Mouse (Mus musculus): ENCODE measurements at regions not wholly inside any gene's neighbourhood (a gene's known extent, or its start where the extent isn't known, plus 50 kb on each side); places are given as distances from the start of the nearest gene placed in this dataset.

GRCm38 (mm10) chr3:133672742-133673447 lies 128.0 kb upstream of the Tet2 start:
- DNase-seq = peak; percentile 9 to 20
- H3K4me3 ChIP-seq (replicated peaks; ENCODE audit: insufficient read depth, low read depth, low read length) = no peak overlapping the region
- 7% methylated on average over 10 of the region's 10 CpGs for WGBS
- no peaks in the 10 kb centered on the region for H3K27me3 ChIP-seq (ENCODE audit: control insufficient read depth, insufficient read depth, low read length)
- TF ChIP-seq POLR2A (IDR thresholded peaks at IDR 0.05; ENCODE audit: borderline replicate concordance, insufficient read depth, low read length) (no peak), CTCF (IDR thresholded peaks at IDR 0.05; ENCODE audit: borderline replicate concordance, insufficient read depth, low read depth, low read length) (no peak)
- H3K27ac ChIP-seq (ENCODE audit: insufficient read depth, low read length) = no peak overlapping the region
- H3K4me1 ChIP-seq (ENCODE audit: control insufficient read depth, insufficient read depth, low read length) = no peaks in the 10 kb centered on the region

GRCm38 (mm10) chr3:133677892-133678291 lies 133.0 kb upstream of the Tet2 start:
- 94% methylated on average over 1 of the region's 1 CpGs for WGBS

GRCm38 (mm10) chr3:133679891-133680290 lies 135.0 kb upstream of the Tet2 start:
- 94% methylated on average over 1 of the region's 1 CpGs for WGBS
- no peaks in the 10 kb centered on the region for H3K4me1 ChIP-seq (ENCODE audit: control insufficient read depth, insufficient read depth, low read length)

More at GRCm38 (mm10) chr3:133677892-133678291, 133.0 kb upstream of the Tet2 start:
- no peak for DNase-seq
- Histone ChIP-seq H3K4me1 (ENCODE audit: control insufficient read depth, insufficient read depth, low read length) (no peaks in the 10 kb centered on the region), H3K27me3 (ENCODE audit: control insufficient read depth, insufficient read depth, low read length) (no peaks in the 10 kb centered on the region), H3K4me3 (replicated peaks; ENCODE audit: insufficient read depth, low read depth, low read length) (no peak overlapping the region), H3K27ac (ENCODE audit: insufficient read depth, low read length) (no peak overlapping the region)
- TF ChIP-seq POLR2A (IDR thresholded peaks at IDR 0.05; ENCODE audit: borderline replicate concordance, insufficient read depth, low read length) (no peak), CTCF (IDR thresholded peaks at IDR 0.05; ENCODE audit: borderline replicate concordance, insufficient read depth, low read depth, low read length) (no peak)

GRCm38 (mm10) chr3:133680343-133680742 lies 135.4 kb upstream of the Tet2 start:
- Histone ChIP-seq H3K4me1 (ENCODE audit: control insufficient read depth, insufficient read depth, low read length) (no peaks in the 10 kb centered on the region), H3K4me3 (replicated peaks; ENCODE audit: insufficient read depth, low read depth, low read length) (no peak overlapping the region), H3K27ac (ENCODE audit: insufficient read depth, low read length) (no peak overlapping the region), H3K27me3 (ENCODE audit: control insufficient read depth, insufficient read depth, low read length) (no peaks in the 10 kb centered on the region)
- WGBS = 90% methylated on average over 2 of the region's 2 CpGs
- TF ChIP-seq CTCF (IDR thresholded peaks at IDR 0.05; ENCODE audit: borderline replicate concordance, insufficient read depth, low read depth, low read length) (no peak), POLR2A (IDR thresholded peaks at IDR 0.05; ENCODE audit: borderline replicate concordance, insufficient read depth, low read length) (no peak)
- no peak for DNase-seq

More at GRCm38 (mm10) chr3:133679891-133680290, 135.0 kb upstream of the Tet2 start:
- no peak overlapping the region for H3K4me3 ChIP-seq (replicated peaks; ENCODE audit: insufficient read depth, low read depth, low read length)
- no peak overlapping the region for H3K27ac ChIP-seq (ENCODE audit: insufficient read depth, low read length)
- H3K27me3 ChIP-seq (ENCODE audit: control insufficient read depth, insufficient read depth, low read length) = no peaks in the 10 kb centered on the region
- DNase-seq = no peak
- no peak for TF ChIP-seq CTCF (IDR thresholded peaks at IDR 0.05; ENCODE audit: borderline replicate concordance, insufficient read depth, low read depth, low read length)
- no peak for TF ChIP-seq POLR2A (IDR thresholded peaks at IDR 0.05; ENCODE audit: borderline replicate concordance, insufficient read depth, low read length)

- TF ChIP-seq CTCF (IDR thresholded peaks at IDR 0.05; ENCODE audit: borderline replicate concordance, insufficient read depth, low read depth, low read length) = no peak
- no peak for TF ChIP-seq POLR2A (IDR thresholded peaks at IDR 0.05; ENCODE audit: borderline replicate concordance, insufficient read depth, low read length)
- Histone ChIP-seq H3K4me1 (ENCODE audit: control insufficient read depth, insufficient read depth, low read length) (no peaks in the 10 kb centered on the region), H3K4me3 (replicated peaks; ENCODE audit: insufficient read depth, low read depth, low read length) (no peak overlapping the region), H3K27ac (ENCODE audit: insufficient read depth, low read length) (no peak overlapping the region), H3K27me3 (ENCODE audit: control insufficient read depth, insufficient read depth, low read length) (no peaks in the 10 kb centered on the region)
- DNase-seq = no peak
- 78% methylated on average over 3 of the region's 3 CpGs for WGBS
These were observed 135.9 kb upstream of the Tet2 start for GRCm38 (mm10) chr3:133680805-133681204.

GRCm38 (mm10) chr3:133684196-133684743 lies 139.3 kb upstream of the Tet2 start:
- H3K27me3 ChIP-seq (ENCODE audit: control insufficient read depth, insufficient read depth, low read length) = peaks cover 1% of the 10 kb centered on the region; the same call in 1 of the 2 replicates
- no peaks in the 10 kb centered on the region for H3K4me1 ChIP-seq (ENCODE audit: control insufficient read depth, insufficient read depth, low read length)
- no peak overlapping the region for H3K27ac ChIP-seq (ENCODE audit: insufficient read depth, low read length)
- TF ChIP-seq CTCF (IDR thresholded peaks at IDR 0.05; ENCODE audit: borderline replicate concordance, insufficient read depth, low read depth, low read length) (no peak), POLR2A (IDR thresholded peaks at IDR 0.05; ENCODE audit: borderline replicate concordance, insufficient read depth, low read length) (no peak)
- DNase-seq = no peak
- no peak overlapping the region for H3K4me3 ChIP-seq (replicated peaks; ENCODE audit: insufficient read depth, low read depth, low read length)
- 48% methylated on average over 5 of the region's 5 CpGs for whole genome bisulfite sequencing

GRCm38 (mm10) chr3:133684747-133685146 lies 139.8 kb upstream of the Tet2 start:
- Histone ChIP-seq H3K4me1 (ENCODE audit: control insufficient read depth, insufficient read depth, low read length) (no peaks in the 10 kb centered on the region), H3K27ac (ENCODE audit: insufficient read depth, low read length) (no peak overlapping the region), H3K4me3 (replicated peaks; ENCODE audit: insufficient read depth, low read depth, low read length) (no peak overlapping the region), H3K27me3 (ENCODE audit: control insufficient read depth, insufficient read depth, low read length) (peaks cover 1% of the 10 kb centered on the region; the same call in 1 of the 2 replicates)
- TF ChIP-seq CTCF (IDR thresholded peaks at IDR 0.05; ENCODE audit: borderline replicate concordance, insufficient read depth, low read depth, low read length) (no peak), POLR2A (IDR thresholded peaks at IDR 0.05; ENCODE audit: borderline replicate concordance, insufficient read depth, low read length) (no peak)
- 68% methylated on average over 3 of the region's 3 CpGs for WGBS
- DNase-seq = no peak

GRCm38 (mm10) chr3:133685393-133685792 lies 140.5 kb upstream of the Tet2 start:
- Histone ChIP-seq H3K27ac (ENCODE audit: insufficient read depth, low read length) (no peak overlapping the region), H3K4me3 (replicated peaks; ENCODE audit: insufficient read depth, low read depth, low read length) (no peak overlapping the region), H3K27me3 (ENCODE audit: control insufficient read depth, insufficient read depth, low read length) (peaks cover 1% of the 10 kb centered on the region; the same call in 1 of the 2 replicates), H3K4me1 (ENCODE audit: control insufficient read depth, insufficient read depth, low read length) (no peaks in the 10 kb centered on the region)
- TF ChIP-seq CTCF (IDR thresholded peaks at IDR 0.05; ENCODE audit: borderline replicate concordance, insufficient read depth, low read depth, low read length) = no peak
- no peak for TF ChIP-seq POLR2A (IDR thresholded peaks at IDR 0.05; ENCODE audit: borderline replicate concordance, insufficient read depth, low read length)
- DNase-seq = no peak
- 54% methylated on average over 3 of the region's 3 CpGs for WGBS
